Mouse (Mus musculus): ENCODE measurements around the gene Vamp4. TPM values are rescaled to one million over a fixed set of nuclear protein-coding genes. Genes with fewer than 3 reads are reported as not detected.

Vamp4 gene
- 9.7 and 15.1 TPM in 2 replicates for polyA plus RNA-seq (2012; rRNA removed; ENCODE audit: low replicate concordance)

DNA sequence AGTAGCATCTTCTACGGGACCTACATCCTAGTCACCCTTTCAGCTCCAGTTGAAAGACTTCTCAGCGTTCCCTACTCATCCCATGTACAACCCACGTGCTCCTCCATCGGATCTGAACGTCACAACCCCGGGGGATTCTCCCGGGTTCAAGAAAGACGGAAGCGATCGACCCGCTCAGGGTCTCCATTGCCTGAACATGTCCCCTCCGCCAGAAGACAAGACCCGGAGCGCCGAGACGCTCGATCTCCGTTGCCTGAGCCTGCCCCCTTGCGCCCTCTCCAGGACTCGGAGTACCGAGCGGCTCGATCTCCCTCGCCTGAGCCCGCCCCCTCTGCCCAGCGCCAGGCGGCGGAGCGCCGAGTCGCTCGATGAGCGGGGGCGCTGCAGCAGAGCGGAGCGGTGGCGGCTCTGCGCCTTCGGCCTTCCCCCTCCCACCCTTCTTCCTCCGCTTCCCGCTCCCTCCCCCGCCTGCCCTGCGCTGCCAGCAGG is at the start of gene Vamp4:
TSS of gene Vamp4 (plus strand) at position 256 of the 489 bp plus-strand sequence.

DNA sequence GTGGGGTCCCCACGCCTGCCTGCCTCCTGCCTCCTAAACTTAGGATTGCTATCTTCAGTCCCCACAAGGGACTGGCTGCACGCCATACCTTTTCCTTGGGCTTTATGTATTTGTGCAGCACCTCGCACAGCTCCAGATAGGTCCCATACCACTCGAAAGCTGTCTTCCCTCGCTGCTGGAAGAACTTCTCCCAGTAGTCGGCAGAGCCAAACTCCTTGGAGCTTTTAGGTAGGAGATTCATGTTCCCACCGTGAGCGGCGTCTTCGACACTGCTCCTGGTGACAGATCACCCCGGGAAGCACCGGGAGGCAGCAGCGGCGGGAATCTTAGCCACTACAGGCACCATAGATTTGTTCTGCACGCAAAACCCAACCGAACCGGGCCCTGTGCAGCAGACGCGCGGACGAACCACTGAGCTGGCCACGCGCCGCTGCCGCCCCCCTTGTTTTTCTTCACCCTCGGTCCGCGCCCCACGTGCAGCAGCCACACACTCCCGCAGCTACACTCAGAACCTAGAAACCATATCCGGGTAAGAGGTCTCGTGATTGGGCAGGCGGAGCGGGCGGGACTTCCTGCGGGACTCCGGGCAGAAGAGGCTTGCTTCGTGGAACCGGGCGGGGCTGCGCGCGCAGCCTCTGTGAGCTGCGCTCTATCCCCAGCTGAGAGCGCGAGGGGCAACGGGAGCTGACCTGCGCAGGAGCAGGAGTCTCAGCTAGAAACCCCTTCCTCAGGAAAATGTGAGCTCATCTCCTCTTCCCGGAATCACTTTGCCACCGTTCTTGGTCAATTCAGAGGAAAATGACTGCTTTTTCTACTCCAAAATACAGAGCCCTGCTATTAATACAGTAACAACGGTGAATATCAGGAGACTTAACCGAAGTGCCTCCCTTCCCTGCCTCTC is 22.0 kb upstream of the Vamp4 start, which contains the start of gene Mettl13:
TSS of gene Mettl13 (minus strand) at position 536 of the 901 bp plus-strand sequence.

DNA sequence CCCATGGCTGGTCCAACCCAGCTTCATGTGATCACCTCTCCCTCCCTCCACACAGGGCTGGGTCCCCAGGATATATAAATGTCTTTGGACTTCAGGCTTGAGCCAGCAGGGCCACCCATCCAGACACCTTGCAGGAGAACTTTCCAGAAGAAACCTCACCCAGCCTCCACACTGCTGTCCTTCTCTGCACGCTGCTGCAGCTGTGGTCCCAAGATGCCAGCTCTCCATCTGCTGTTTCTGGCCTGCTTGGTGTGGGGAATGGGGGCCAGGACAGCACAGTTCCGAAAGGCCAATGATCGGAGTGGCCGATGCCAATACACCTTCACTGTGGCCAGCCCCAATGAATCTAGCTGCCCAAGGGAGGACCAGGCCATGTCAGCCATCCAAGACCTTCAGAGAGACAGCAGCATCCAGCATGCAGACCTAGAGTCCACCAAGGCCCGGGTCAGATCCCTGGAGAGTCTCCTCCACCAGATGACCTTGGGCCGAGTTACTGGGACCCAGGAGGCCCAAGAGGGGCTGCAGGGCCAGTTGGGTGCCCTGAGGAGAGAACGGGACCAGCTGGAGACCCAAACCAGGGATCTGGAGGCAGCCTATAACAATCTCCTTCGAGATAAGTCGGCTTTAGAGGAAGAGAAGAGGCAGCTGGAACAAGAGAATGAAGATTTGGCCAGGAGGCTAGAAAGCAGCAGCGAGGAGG is 68.9 kb downstream of the Vamp4 start, which contains the start of gene Myoc:
TSS of gene Myoc (plus strand) at position 105 of the 700 bp plus-strand sequence.

Other genes with a start within 250 kb of the Vamp4 start
- gene Dnm3, start 92.5 kb upstream of the Vamp4 start, polyA plus RNA-seq (2012; rRNA removed; ENCODE audit: low replicate concordance) = 3.5 and 3.7 TPM in 2 replicates
- 4.4 and 12.4 TPM in 2 replicates for gene Mettl13, start 22.0 kb upstream of the Vamp4 start, polyA plus RNA-seq (2012; rRNA removed; ENCODE audit: low replicate concordance)
- 4.8 and 8.3 TPM in 2 replicates for gene Myoc, start 68.6 kb downstream of the Vamp4 start, polyA plus RNA-seq (2012; rRNA removed; ENCODE audit: low replicate concordance)
- gene Myocos, start 87.7 kb downstream of the Vamp4 start, polyA plus RNA-seq (2012; rRNA removed; ENCODE audit: low replicate concordance) = not detected in 2 replicates
- gene Prrc2c, start 170.0 kb downstream of the Vamp4 start, polyA plus RNA-seq (2012; rRNA removed; ENCODE audit: low replicate concordance) = 20.2 and 49.4 TPM in 2 replicates
- gene Fmo4, start 243.5 kb downstream of the Vamp4 start, polyA plus RNA-seq (2012; rRNA removed; ENCODE audit: low replicate concordance) = 0.48 and 1.0 TPM in 2 replicates